Comparison of ENCODE assay signal across 28 mouse cellular contexts in genomic region chr8:8593371-8593770, GRCm38 (mm10).
DNase-seq lines count a peak whose midpoint lies in the region; ATAC-seq lines count a peak whose summit lies in the region.
"Had no signal": no experiment of that assay in that cellular context is flagged by ENCODE, and none has a peak within 500 bp of the region (broad histone marks: within the 10 kb centered on the region; RNA-seq: fewer than 3 reads in every experiment).

No protein-coding gene starts in this region.

- 94% methylated on average over 6 of the region's 6 CpGs for WGBS in heart, embryonic 10.5 days

- H3K27ac ChIP-seq in heart, embryonic 10.5 days: no peak overlapping the region
- H3K27ac ChIP-seq: embryonic facial prominence, embryonic 12.5 days; forebrain, embryonic 12.5 days; hindbrain, embryonic 14.5 days; kidney, embryonic 15.5 days; left cerebral cortex, adult 2 months; limb, embryonic 10.5 days; limb, embryonic 15.5 days; liver, embryonic 13.5 days; midbrain, embryonic 10.5 days; midbrain, embryonic 15.5 days; neural tube, embryonic 13.5 days had no signal

- H3K4me1 ChIP-seq in heart, embryonic 10.5 days: peaks cover 24% of the 10 kb centered on the region
- H3K4me1 ChIP-seq: limb, embryonic 15.5 days; liver, embryonic 13.5 days; midbrain, embryonic 15.5 days; neural tube, embryonic 13.5 days had no signal

- no peaks in the 10 kb centered on the region for H3K27me3 ChIP-seq in heart, embryonic 10.5 days (ENCODE audit: insufficient read depth, poor library complexity, severe bottlenecking)
- H3K27me3 ChIP-seq: embryonic facial prominence, embryonic 12.5 days; limb, embryonic 15.5 days; liver, embryonic 13.5 days had no signal

- no peaks in the 10 kb centered on the region for H3K36me3 ChIP-seq in heart, embryonic 10.5 days
- H3K36me3 ChIP-seq: embryonic facial prominence, embryonic 12.5 days; forebrain, embryonic 12.5 days; kidney, embryonic 15.5 days; limb, embryonic 10.5 days; limb, embryonic 15.5 days; liver, embryonic 13.5 days; midbrain, embryonic 10.5 days; midbrain, embryonic 15.5 days; neural tube, embryonic 13.5 days had no signal

- peak; percentile 43 for DNase-seq in adrenal gland, adult 2 months
- DNase-seq in adrenal gland, adult 18-20 months (ENCODE audit: low spot score in 2 of 2): no peak
- DNase-seq in heart, embryonic 10.5 days (ENCODE audit: low spot score): peak; percentile 60
- no peak for DNase-seq in heart, postnatal 4 days
- DNase-seq in left cerebral cortex, adult 8-10 months (ENCODE audit: low spot score in 2 of 2): no peak
- DNase-seq in thymus, postnatal 36 days: no peak
- DNase-seq: cerebellum, adult 8-10 months; cerebellum, postnatal 25 days; gastrocnemius, postnatal 10 days; kidney, adult 11 months; kidney, postnatal 25 days; liver, embryonic 13.5 days; lung, adult 18-20 months; lung, postnatal 4 days; thymus, adult 2 months; thymus, postnatal 4 days had no signal

- ATAC-seq in common myeloid progenitor, adult 5-6 weeks (replicated peaks; ENCODE audit: low read depth, poor library complexity, severe bottlenecking): peak; percentile 34; the same call in 1 of the 2 replicates
- ATAC-seq: midbrain, embryonic 15.5 days had no signal

- 0 out of 2 replicates have a peak, but pooled peaks cover 3% of the 10 kb centered on the region for H3K9me3 ChIP-seq in heart, embryonic 10.5 days
- H3K9me3 ChIP-seq: embryonic facial prominence, embryonic 12.5 days; forebrain, embryonic 12.5 days; kidney, embryonic 15.5 days; limb, embryonic 10.5 days; limb, embryonic 15.5 days; liver, embryonic 13.5 days; midbrain, embryonic 15.5 days; neural tube, embryonic 13.5 days had no signal

- H3K4me3 ChIP-seq in heart, embryonic 10.5 days: no peak overlapping the region
- H3K4me3 ChIP-seq: embryonic facial prominence, embryonic 12.5 days; erythroblast, embryonic 14.5 days; forebrain, embryonic 12.5 days; kidney, embryonic 15.5 days; left cerebral cortex, adult 2 months; limb, embryonic 10.5 days; limb, embryonic 15.5 days; liver, embryonic 13.5 days; midbrain, embryonic 10.5 days; midbrain, embryonic 15.5 days; neural tube, embryonic 13.5 days had no signal

Comparison
In these comparisons a context has a peak if more than half of its experiments do, and no peak if none do; other contexts are left out.
1. DNase-seq: peak in adrenal gland, adult 2 months (single experiment) and heart, embryonic 10.5 days (single experiment); none in adrenal gland, adult 18-20 months (0 of 2), heart, postnatal 4 days (single experiment), left cerebral cortex, adult 8-10 months (0 of 2) and thymus, postnatal 36 days (0 of 2).